Mouse (Mus musculus) midbrain, embryonic 16.5 days (tissue): ENCODE results near the gene Uqcrc1. TPM values are rescaled to one million over a fixed set of nuclear protein-coding genes. Genes with fewer than 3 reads are reported as not detected.

ENCODE experiments used
- ATAC-seq: fragments of 200-750 bp; cut with Nextera tagmentation; 2 replicates; pipeline ENCODE4 v1.8.0; 2017; ENCODE audit warnings: moderate TSS enrichment
- H3K27ac ChIP-seq: fragments of 300-500 bp; sonication (generic); 2 replicates; pipeline ENCODE4 v1.5.1; 2014; ENCODE audit warnings: mild to moderate bottlenecking, low read length, mixed read lengths
- H3K27me3 ChIP-seq: fragments of 300-500 bp; sonication (generic); 2 replicates; pipeline ENCODE4 v1.6.1; 2014; ENCODE audit warnings: low read depth, low read length, mixed read lengths; ENCODE audit not compliant: control insufficient read depth, insufficient read depth
- H3K36me3 ChIP-seq: fragments of 300-500 bp; sonication (generic); 2 replicates; pipeline ENCODE4 v1.6.1; 2014; ENCODE audit warnings: mild to moderate bottlenecking, low read length, moderate library complexity, mixed read lengths; ENCODE audit not compliant: control insufficient read depth, insufficient read depth
- H3K4me1 ChIP-seq: fragments of 300-500 bp; sonication (generic); 2 replicates; pipeline ENCODE4 v1.6.1; 2014; ENCODE audit warnings: mild to moderate bottlenecking, low read length, mixed read lengths; ENCODE audit not compliant: control insufficient read depth, insufficient read depth
- H3K4me2 ChIP-seq: fragments of 300-500 bp; sonication (generic); 2 replicates; pipeline ENCODE4 v1.6.1; 2014; ENCODE audit warnings: mild to moderate bottlenecking, low read length, mixed read lengths
- H3K4me3 ChIP-seq: fragments of 300-500 bp; sonication (generic); 2 replicates; pipeline ENCODE4 v1.5.1; 2014; ENCODE audit warnings: low read depth, mild to moderate bottlenecking, low read length, moderate library complexity, mixed read lengths
- H3K9ac ChIP-seq: fragments of 300-500 bp; sonication (generic); 2 replicates; pipeline ENCODE4 v1.6.1; 2014; ENCODE audit warnings: low read depth, low read length, mixed read lengths
- H3K9me3 ChIP-seq: fragments of 300-500 bp; sonication (generic); replicated peaks from 2 replicates; pipeline ENCODE4 v1.6.1; 2014; ENCODE audit warnings: mild to moderate bottlenecking, low read length, mixed read lengths; ENCODE audit not compliant: control insufficient read depth, poor library complexity, severe bottlenecking
- WGBS: fragments of 180-500 bp; shearing (Covaris S2); extraction: QIAGEN DNeasy Blood & Tissue Kit; methylation state at CpG from one replicate; pipeline ENCODE4 v1.1.7; 2014; 5-methylcytosine and 5-hydroxymethylcytosine counted together
- polyA plus RNA-seq: library from polyadenylated mRNA; unstranded; fragments of >200 nt; fragmentation: Nextera tagmentation; extraction: Ambion mirVana; gene quantifications from 2 replicates; pipeline ENCODE4 v1.2.1, GENCODE M21; 2015

Gene Uqcrc1
- polyA plus RNA-seq, 1 experiment from 2014 or later: 452 TPM

DNA sequence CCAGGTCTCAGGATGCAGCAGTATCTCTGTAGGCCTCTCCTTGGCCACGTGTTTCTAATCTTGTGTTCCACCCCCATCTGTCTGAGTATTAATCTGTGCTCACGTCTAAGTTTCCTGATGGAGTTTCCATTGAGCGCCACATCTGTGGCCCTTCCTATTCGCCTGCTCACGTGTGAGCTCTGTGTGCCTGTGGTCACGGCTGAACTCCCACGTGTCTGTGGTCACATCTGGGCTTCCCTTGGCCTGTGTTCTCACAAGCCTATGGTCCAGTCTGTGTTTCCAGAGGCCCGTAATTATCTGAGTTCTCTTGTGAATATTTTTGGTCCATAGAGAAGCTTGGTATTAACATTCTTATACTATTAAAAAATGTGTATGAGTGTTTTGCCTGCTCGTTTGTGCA, 40.0 kb downstream of the Uqcrc1 start:
- no peaks in the 10 kb centered on the region for H3K36me3 ChIP-seq
- no peaks in the 10 kb centered on the region for H3K4me1 ChIP-seq
- no peak overlapping the region for H3K4me3 ChIP-seq
- no peak for ATAC-seq
- 86% methylated on average over 9 of the region's 9 CpGs for WGBS
- no peaks in the 10 kb centered on the region for H3K27me3 ChIP-seq
- H3K9ac ChIP-seq: no peak overlapping the region
- H3K27ac ChIP-seq: no peak overlapping the region
- H3K9me3 ChIP-seq: no peaks in the 10 kb centered on the region
- no peak overlapping the region for H3K4me2 ChIP-seq

DNA sequence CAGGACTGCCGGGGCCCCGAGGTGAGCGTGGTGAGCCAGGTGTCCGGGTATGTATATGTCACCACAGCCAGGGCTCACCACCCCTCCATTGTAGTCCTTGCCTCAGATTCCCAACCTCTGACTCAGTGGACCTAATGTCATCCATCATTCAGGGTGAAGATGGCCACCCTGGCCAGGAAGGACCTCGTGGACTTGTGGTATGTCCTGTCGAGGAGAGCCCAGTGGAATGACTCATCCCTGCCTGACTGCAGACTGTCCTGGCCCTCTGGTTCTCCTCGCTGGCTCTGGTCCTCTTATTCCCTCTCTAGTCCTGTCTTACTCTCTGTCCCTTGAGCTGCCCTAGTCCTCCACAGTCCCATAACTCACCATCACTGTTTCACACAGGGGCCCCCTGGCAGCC, 41.5 kb downstream of the Uqcrc1 start:
- no peaks in the 10 kb centered on the region for H3K27me3 ChIP-seq
- H3K27ac ChIP-seq: no peak overlapping the region
- H3K9ac ChIP-seq: no peak overlapping the region
- no peaks in the 10 kb centered on the region for H3K9me3 ChIP-seq
- no peak overlapping the region for H3K4me3 ChIP-seq
- ATAC-seq: no peak
- H3K4me2 ChIP-seq: no peak overlapping the region
- 86% methylated on average over 7 of the region's 7 CpGs for WGBS
- H3K4me1 ChIP-seq: no peaks in the 10 kb centered on the region
- no peaks in the 10 kb centered on the region for H3K36me3 ChIP-seq

DNA sequence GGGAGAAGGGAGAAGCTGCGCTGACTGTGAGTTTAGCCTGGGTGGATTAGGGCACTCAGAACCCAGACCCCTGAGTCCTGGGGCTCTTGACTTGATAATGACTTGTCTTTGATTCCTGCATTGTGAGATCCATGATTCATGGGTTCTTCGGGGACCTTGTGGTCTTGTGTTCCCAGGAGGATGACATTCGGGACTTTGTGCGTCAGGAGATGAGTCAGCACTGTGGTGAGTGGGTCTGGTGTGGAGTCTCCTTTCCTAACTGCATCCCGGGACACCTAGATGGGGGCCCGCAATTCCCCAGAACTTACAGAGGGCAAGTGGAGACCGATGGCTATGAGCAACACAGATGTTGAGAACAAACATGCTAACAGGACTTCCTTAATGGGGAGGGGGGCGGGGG, 46.1 kb downstream of the Uqcrc1 start:
- no peaks in the 10 kb centered on the region for H3K36me3 ChIP-seq

DNA sequence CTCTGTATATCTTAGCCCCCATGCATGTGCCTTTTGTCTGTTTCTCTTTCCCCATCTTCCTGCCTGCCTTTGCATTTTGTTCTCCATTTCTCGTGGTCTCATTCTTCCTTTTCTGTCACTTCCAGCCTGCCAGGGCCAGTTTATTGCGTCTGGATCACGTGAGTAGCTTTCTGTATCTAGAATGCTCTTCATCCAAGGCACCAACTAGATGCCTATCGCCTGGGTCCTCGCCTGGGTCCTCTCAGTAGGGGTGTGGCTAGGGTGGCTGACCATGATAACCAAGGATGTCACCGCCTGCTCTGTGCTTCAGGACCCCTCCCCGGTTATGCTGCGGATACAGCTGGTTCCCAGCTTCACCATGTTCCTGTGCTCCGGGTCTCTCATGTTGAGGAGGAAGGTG, 46.8 kb downstream of the Uqcrc1 start:
- no peak overlapping the region for H3K4me2 ChIP-seq
- H3K4me3 ChIP-seq: no peak overlapping the region
- H3K9ac ChIP-seq: no peak overlapping the region
- no peaks in the 10 kb centered on the region for H3K36me3 ChIP-seq
- H3K9me3 ChIP-seq: no peaks in the 10 kb centered on the region
- H3K27me3 ChIP-seq: no peaks in the 10 kb centered on the region
- 89% methylated on average over 9 of the region's 9 CpGs for WGBS
- no peaks in the 10 kb centered on the region for H3K4me1 ChIP-seq
- H3K27ac ChIP-seq: no peak overlapping the region
- ATAC-seq: no peak

More for the DNA sequence above, 46.1 kb downstream of the Uqcrc1 start:
- no peak overlapping the region for H3K27ac ChIP-seq
- H3K9ac ChIP-seq: no peak overlapping the region
- 85% methylated on average over 8 of the region's 8 CpGs for WGBS
- no peak overlapping the region for H3K4me3 ChIP-seq
- no peaks in the 10 kb centered on the region for H3K27me3 ChIP-seq
- no peak for ATAC-seq
- no peaks in the 10 kb centered on the region for H3K4me1 ChIP-seq
- H3K9me3 ChIP-seq: no peaks in the 10 kb centered on the region
- no peak overlapping the region for H3K4me2 ChIP-seq

DNA sequence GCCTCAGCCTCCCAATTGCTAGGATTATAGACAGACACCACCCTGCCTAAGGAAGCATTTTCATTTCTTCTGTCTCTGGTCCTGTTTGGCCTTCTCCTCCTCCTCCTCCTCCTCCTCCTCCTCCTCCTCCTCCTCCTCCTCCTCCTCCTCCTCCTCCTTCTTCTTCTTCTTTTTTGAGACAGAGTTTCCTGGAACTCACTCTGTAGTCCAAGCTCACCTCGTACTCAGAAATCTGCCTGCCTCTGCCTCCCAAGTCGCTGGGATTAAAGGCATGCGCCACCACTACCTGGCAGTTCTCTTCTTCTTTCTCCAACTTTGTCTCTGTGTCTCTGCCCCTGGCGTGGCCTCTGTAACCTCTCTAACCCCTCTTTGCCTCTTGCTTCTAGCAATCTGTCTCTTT, 49.3 kb downstream of the Uqcrc1 start, which contains the start of gene Ucn2:
TSS of gene Ucn2 (plus strand) at position 301 of the 400 bp plus-strand sequence.
- 91% methylated on average over 3 of the region's 4 CpGs for WGBS
- no peaks in the 10 kb centered on the region for H3K9me3 ChIP-seq
- H3K4me2 ChIP-seq: no peak within 1 kb of the TSS
- no peak within 1 kb of the TSS for H3K27ac ChIP-seq
- H3K9ac ChIP-seq: no peak within 1 kb of the TSS
- H3K4me1 ChIP-seq: peaks cover 1% of the 10 kb centered on the region
- ATAC-seq: no peak
- no peaks in the 10 kb centered on the region for H3K36me3 ChIP-seq
- H3K4me3 ChIP-seq: no peak within 1 kb of the TSS
- no peaks in the 10 kb centered on the region for H3K27me3 ChIP-seq

DNA sequence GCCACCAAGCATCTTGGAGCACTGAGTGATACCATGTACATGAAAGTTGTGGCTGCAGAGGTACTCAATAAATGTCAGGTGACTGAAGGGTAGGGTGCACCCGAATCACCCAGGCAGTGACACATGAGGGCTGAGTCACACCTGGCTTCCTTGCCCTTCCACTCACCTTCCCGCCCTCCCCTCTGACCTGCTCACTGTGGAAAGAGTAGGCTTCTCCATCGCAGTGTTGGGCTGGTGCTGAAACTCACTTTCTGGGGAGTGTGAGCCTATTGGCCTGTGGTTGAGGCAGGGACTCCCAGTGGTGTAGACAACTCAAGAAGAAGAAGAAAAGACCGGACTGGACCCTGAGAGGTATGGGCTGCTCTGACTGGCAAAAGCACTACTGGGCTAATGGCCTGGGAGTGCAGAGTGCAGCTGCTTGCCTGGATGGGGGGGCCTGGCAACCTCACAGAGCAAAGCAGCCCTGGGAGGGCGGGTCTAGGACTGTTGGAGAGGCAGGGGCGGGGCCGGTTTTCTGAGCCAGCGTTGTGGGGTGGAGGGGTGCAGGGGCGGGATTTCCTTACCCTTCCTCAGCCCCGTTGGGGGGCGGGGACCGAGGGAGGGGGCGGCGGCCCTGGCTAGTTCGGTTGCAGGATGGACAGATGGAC, 51.4 kb downstream of the Uqcrc1 start:
- no peaks in the 10 kb centered on the region for H3K9me3 ChIP-seq
- H3K4me3 ChIP-seq: no peak overlapping the region
- no peak overlapping the region for H3K9ac ChIP-seq
- WGBS: 21% methylated on average over 15 of the region's 15 CpGs
- no peaks in the 10 kb centered on the region for H3K36me3 ChIP-seq
- H3K27ac ChIP-seq: no peak overlapping the region
- peaks cover 13% of the 10 kb centered on the region for H3K4me1 ChIP-seq
- no peaks in the 10 kb centered on the region for H3K27me3 ChIP-seq
- ATAC-seq: no peak
- H3K4me2 ChIP-seq: no peak overlapping the region

DNA sequence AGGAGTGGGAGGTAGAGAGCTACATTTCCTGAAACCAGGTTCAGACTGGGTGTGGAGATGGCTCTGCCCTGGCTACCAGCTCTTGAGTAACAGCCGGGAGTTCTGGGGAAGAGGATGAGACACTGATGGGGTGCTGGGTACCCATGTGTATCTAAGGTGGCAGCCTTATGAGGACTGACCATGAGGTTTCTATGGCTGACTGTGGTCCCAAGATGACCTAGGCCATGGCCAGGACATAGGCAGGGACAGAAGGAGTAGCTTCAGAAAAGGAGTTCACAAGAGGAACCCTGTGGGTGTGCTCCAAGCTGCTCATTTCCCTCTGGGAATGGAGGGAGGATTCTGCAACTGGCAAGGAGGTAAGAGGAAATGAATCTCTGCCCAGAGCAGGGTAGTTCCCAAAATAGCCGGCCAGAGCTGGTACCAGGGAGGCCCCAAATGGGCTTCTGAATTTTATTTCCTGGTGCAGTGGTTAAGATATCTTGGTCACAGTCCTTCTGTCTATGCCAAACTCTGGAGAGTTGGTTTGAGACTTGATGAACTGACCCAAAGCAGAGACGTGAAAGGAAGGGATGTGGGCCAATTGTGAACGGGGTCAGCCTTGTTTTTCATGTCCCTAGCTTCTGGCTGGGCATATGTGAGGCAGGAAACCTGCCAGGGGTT, 53.5 kb downstream of the Uqcrc1 start:
- 81% methylated on average over 4 of the region's 4 CpGs for WGBS
- Histone ChIP-seq H3K4me2 (no peak overlapping the region), H3K4me1 (peaks cover 16% of the 10 kb centered on the region), H3K27me3 (no peaks in the 10 kb centered on the region), H3K27ac (no peak overlapping the region), H3K9ac (no peak overlapping the region), H3K9me3 (no peaks in the 10 kb centered on the region), H3K36me3 (no peaks in the 10 kb centered on the region), H3K4me3 (no peak overlapping the region)
- no peak for ATAC-seq

DNA sequence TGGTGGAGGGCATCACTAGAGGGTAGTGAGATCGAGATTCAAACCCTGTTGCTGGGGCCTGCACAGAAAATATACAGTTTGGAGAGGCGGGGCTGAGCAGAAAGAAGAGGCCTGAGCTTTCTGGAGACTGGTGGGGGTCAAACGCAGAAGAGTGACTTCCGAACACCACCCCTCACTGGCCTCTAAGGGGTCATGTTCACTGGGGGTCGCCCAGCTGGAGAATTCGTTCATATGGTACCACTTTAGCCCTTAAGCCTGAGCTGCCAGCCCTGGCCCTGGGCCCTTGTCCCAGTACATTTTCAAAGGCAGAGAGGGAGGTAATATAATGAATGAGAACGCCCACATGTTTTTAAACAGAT, 54.0 kb downstream of the Uqcrc1 start:
- Histone ChIP-seq H3K9me3 (no peaks in the 10 kb centered on the region), H3K4me1 (peaks cover 16% of the 10 kb centered on the region), H3K27ac (no peak overlapping the region), H3K36me3 (no peaks in the 10 kb centered on the region), H3K4me3 (no peak overlapping the region), H3K9ac (no peak overlapping the region), H3K4me2 (no peak overlapping the region), H3K27me3 (no peaks in the 10 kb centered on the region)
- 81% methylated on average over 7 of the region's 7 CpGs for WGBS
- no peak for ATAC-seq

DNA sequence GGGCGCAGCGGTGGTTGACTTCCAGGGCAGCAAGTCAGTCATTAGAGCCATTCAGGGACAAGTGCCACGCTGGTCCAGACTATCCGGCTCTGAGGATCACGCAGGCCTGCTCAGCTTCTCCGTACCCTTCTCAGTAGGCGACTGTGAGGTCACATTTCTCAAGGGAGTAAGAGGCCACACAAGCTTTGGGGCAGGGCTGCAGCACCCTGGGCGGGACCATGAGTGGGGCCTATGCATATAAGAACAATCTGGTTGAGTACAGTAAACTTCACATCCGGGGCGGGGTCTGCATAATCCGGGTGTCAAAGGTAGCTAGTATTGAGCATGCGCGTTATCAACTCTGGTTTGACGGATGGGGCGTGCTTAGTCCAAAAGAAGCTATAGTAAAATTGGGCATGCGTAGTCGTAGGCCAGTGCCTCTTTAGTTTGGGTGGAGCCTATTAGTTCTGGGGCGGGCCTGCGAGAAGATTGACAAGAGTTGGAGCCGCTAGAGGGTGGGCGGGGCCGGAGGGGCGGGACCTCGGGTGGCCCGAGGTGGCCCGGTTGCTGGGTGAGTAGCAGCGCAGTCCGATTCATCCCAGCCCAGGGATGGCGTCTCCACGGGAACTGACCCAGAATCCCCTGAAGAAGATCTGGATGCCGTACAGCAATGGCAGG, 55.1 kb downstream of the Uqcrc1 start, which contains the start of gene Pfkfb4:
TSS of gene Pfkfb4 (plus strand) at position 351 of the 657 bp plus-strand sequence.
- Histone ChIP-seq H3K36me3 (no peaks in the 10 kb centered on the region), H3K9ac (peak within 1 kb of the TSS; percentile 86), H3K27ac (peak within 1 kb of the TSS; percentile 77), H3K4me2 (peak within 1 kb of the TSS; percentile 62), H3K4me1 (peaks cover 16% of the 10 kb centered on the region), H3K9me3 (no peaks in the 10 kb centered on the region), H3K4me3 (peak within 1 kb of the TSS; percentile 77), H3K27me3 (no peaks in the 10 kb centered on the region)
- 1% methylated on average over 31 of the region's 31 CpGs for WGBS
- ATAC-seq: peak; percentile 96
